ENCODE assay signal across 19 mouse cellular contexts in the genomic region with DNA sequence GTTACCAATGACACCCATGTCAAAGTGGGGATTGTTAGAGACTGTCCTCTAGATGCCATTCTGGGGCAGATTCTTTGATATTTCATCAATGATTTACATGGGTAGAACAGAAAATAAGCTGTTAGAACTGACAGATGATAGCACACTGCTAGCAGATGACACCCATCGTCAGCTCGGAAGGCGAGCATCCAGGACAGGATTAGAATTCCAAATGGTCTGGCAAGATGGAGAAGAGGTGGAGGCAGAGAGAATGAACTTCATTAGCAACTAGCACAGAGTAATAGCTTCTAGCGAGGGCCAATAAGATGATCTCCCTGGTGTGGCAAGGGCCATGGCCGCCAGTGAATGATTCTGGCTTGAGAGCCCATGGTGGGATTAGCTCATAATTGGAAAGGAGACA. TPM values are rescaled to one million over a fixed set of nuclear protein-coding genes. Genes with fewer than 3 reads are reported as not detected.
DNase-seq lines count a peak whose midpoint lies in the region; TF ChIP-seq lines count a peak whose summit lies in the region.
"Had no signal": no experiment of that assay in that cellular context is flagged by ENCODE, and none has a peak within 500 bp of the region (broad histone marks: within the 10 kb centered on the region; RNA-seq: fewer than 3 reads in every experiment).

No protein-coding gene starts in this region.

- H3K4me1 ChIP-seq in cerebellum, adult 2 months (ENCODE audit: control insufficient read depth, insufficient read depth, low read length), result peaks cover 9% of the 10 kb centered on the region
- H3K4me1 ChIP-seq: heart, embryonic 13.5 days; limb, embryonic 12.5 days had no signal

- intact Hi-C loops in left cerebral cortex, postnatal 36 days (cut with DNase I), result no loop called here

- no peak for TF ChIP-seq CTCF in cerebellum, adult 2 months (IDR thresholded peaks at IDR 0.05; ENCODE audit: borderline replicate concordance, insufficient read depth, low read depth, low read length)

- WGBS in cerebellum, adult 2 months, result 36% methylated on average over 5 of the region's 5 CpGs

- no peak overlapping the region for H3K27ac ChIP-seq in cerebellum, adult 2 months (ENCODE audit: insufficient read depth, low read length)
- H3K27ac ChIP-seq: heart, embryonic 13.5 days; limb, embryonic 12.5 days had no signal

- H3K27me3 ChIP-seq in cerebellum, adult 2 months (ENCODE audit: control insufficient read depth, insufficient read depth, low read length), result no peaks in the 10 kb centered on the region
- H3K27me3 ChIP-seq: heart, embryonic 13.5 days; limb, embryonic 12.5 days had no signal

- no peak for TF ChIP-seq POLR2A in cerebellum, adult 2 months (IDR thresholded peaks at IDR 0.05; ENCODE audit: borderline replicate concordance, insufficient read depth, low read length)

- peak; percentile 18 to 31 for DNase-seq in cerebellum, adult 2 months
- no peak for DNase-seq in cerebellum, adult 11-12 months
- DNase-seq in brain, adult 2 months (ENCODE audit: low read depth, low spot score), result peak; percentile 70
- peak; percentile 17 to 54 for DNase-seq in cerebellum, postnatal 14 days
- DNase-seq in layer of hippocampus, adult 8-10 months (ENCODE audit: low spot score in 2 of 2), result peak; percentile 63 to 67
- DNase-seq in frontal cortex, postnatal 25 days (ENCODE audit: low spot score in 2 of 2), result no peak
- no peak for DNase-seq in left cerebral cortex, postnatal 36 days (ENCODE audit: low spot score in 2 of 2)
- no peak for DNase-seq in frontal cortex, postnatal 14 days (ENCODE audit: low spot score in 2 of 2)
- DNase-seq: adrenal gland, postnatal 25 days; gastrocnemius, postnatal 10 days; heart, adult 18-20 months; heart, postnatal 14 days; kidney, postnatal 36 days; liver, postnatal 0 days; lung, postnatal 10 days; thymus, adult 18-20 months; thymus, postnatal 4 days had no signal

- no peak overlapping the region for H3K4me3 ChIP-seq in cerebellum, adult 2 months (replicated peaks; ENCODE audit: insufficient read depth, low read depth, low read length)
- H3K4me3 ChIP-seq: heart, embryonic 13.5 days; limb, embryonic 12.5 days had no signal

RNA-seq across cellular contexts. Expression of a gene that starts 48.7 kb away (rescaled TPM):
- polyA plus RNA-seq in cerebellum, adult 2 months (2012; rRNA removed), result 27.2 and 38.2 TPM in 2 replicates
- total RNA-seq in layer of hippocampus, adult 8-10 months (2022), result 10 to 100 TPM; 30.7 to 36.8 (median 32.4) TPM
- total RNA-seq in left cerebral cortex, postnatal 36 days (2021), result 10 to 100 TPM; 28.9 to 35.9 TPM

RNA-seq across cellular contexts. Expression of a gene that starts 48.8 kb away (rescaled TPM):
- polyA plus RNA-seq in cerebellum, adult 2 months (2012; rRNA removed), result 18.5 and 18.7 TPM in 2 replicates
- 10 to 100 TPM; 43.1 to 45.5 (median 44.5) TPM for total RNA-seq in layer of hippocampus, adult 8-10 months (2022)
- 10 to 100 TPM; 31.0 to 31.3 TPM for total RNA-seq in left cerebral cortex, postnatal 36 days (2021)

Comparison
In these comparisons a context has a peak if more than half of its experiments do, and no peak if none do; other contexts are left out.
1. DNase-seq: peak in cerebellum, adult 2 months (2 of 2), brain, adult 2 months (single experiment), cerebellum, postnatal 14 days (2 of 2) and layer of hippocampus, adult 8-10 months (2 of 2); none in cerebellum, adult 11-12 months (single experiment), frontal cortex, postnatal 25 days (0 of 2), left cerebral cortex, postnatal 36 days (0 of 2) and frontal cortex, postnatal 14 days (0 of 2).